10 mouse cellular contexts compared by ENCODE assay signal in the genomic region with DNA sequence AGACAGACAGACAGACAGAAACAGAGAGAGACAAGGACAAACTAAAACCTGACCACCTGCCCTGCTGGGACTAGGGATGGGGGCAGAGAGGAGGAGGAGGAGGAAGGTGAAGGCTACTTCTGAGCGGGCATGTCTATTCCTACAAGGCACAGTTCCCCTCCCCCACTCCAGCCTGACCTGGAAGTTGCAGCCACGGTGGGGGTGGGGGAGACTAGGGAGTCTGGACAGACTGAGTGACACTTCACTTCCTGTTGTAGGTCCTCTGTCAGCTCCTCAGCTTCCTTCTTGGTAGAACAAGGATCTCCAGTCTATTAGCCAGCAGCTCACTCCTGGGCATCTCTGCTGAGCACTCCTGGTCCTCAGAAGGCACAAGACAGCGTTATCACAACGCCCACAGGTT. TPM values are rescaled to one million over a fixed set of nuclear protein-coding genes. Genes with fewer than 3 reads are reported as not detected.
A peak's percentile ranks its signal among the peaks of the same experiment; 100 is the strongest.
DNase-seq lines count a peak whose midpoint lies in the region; ATAC-seq and TF ChIP-seq lines count a peak whose summit lies in the region.
"Had no signal": no experiment of that assay in that cellular context is flagged by ENCODE, and none has a peak within 500 bp of the region (broad histone marks: within the 10 kb centered on the region; RNA-seq: fewer than 3 reads in every experiment).

No protein-coding gene starts in this region.

- no peaks in the 10 kb centered on the region for H3K27me3 ChIP-seq in intestine, embryonic 16.5 days (replicated peaks; ENCODE audit: control insufficient read depth, insufficient read depth, low read length)
- no peaks in the 10 kb centered on the region for H3K27me3 ChIP-seq in lung, embryonic 16.5 days (ENCODE audit: control insufficient read depth, insufficient read depth, low read depth, low read length)
- H3K27me3 ChIP-seq: limb, embryonic 13.5 days had no signal

- H3K36me3 ChIP-seq in intestine, embryonic 16.5 days (ENCODE audit: control insufficient read depth, insufficient read depth, low read length) = no peaks in the 10 kb centered on the region
- no peaks in the 10 kb centered on the region for H3K36me3 ChIP-seq in lung, embryonic 16.5 days (ENCODE audit: control insufficient read depth, insufficient read depth, low read length)
- H3K36me3 ChIP-seq: limb, embryonic 13.5 days had no signal

- intact Hi-C loops in gastrocnemius, adult 2 months (cut with DNase I) = no loop called here

- peak; percentile 50 for DNase-seq in gastrocnemius, adult 2 months
- no peak for DNase-seq in gastrocnemius, adult 8-10 months (ENCODE audit: low spot score in 2 of 2)
- peak; percentile 33 for DNase-seq in ZHBTc4 (ENCODE audit: low read depth, low spot score)
- DNase-seq in cerebellum, postnatal 36 days = no peak
- no peak for DNase-seq in urinary bladder, postnatal 14 days (ENCODE audit: low spot score)
- no peak for DNase-seq in ovary, adult 18-20 months (ENCODE audit: low spot score)

- H3K4me1 ChIP-seq in intestine, embryonic 16.5 days (ENCODE audit: control insufficient read depth, insufficient read depth, low read length) = peaks cover 19% of the 10 kb centered on the region
- H3K4me1 ChIP-seq in lung, embryonic 16.5 days (replicated peaks; ENCODE audit: control insufficient read depth, insufficient read depth, low read length) = peaks cover 46% of the 10 kb centered on the region

- no peak overlapping the region for H3K4me2 ChIP-seq in intestine, embryonic 16.5 days (ENCODE audit: low read depth, low read length)
- H3K4me2 ChIP-seq in lung, embryonic 16.5 days (ENCODE audit: low read depth, low read length) = no peak overlapping the region
- H3K4me2 ChIP-seq: limb, embryonic 13.5 days had no signal

- H3K9me3 ChIP-seq in intestine, embryonic 16.5 days (ENCODE audit: control insufficient read depth, low read length) = no peaks in the 10 kb centered on the region
- no peaks in the 10 kb centered on the region for H3K9me3 ChIP-seq in lung, embryonic 16.5 days (ENCODE audit: control insufficient read depth, low read length)

- H3K4me3 ChIP-seq in gastrocnemius, adult 2 months = no peak overlapping the region
- no peak overlapping the region for H3K4me3 ChIP-seq in intestine, embryonic 16.5 days (ENCODE audit: low read length)
- no peak overlapping the region for H3K4me3 ChIP-seq in lung, embryonic 16.5 days (ENCODE audit: low read length)
- H3K4me3 ChIP-seq: limb, embryonic 13.5 days had no signal

- no peak overlapping the region for H3K9ac ChIP-seq in intestine, embryonic 16.5 days (ENCODE audit: low read depth, low read length)
- H3K9ac ChIP-seq in lung, embryonic 16.5 days (ENCODE audit: low read length) = no peak overlapping the region
- H3K9ac ChIP-seq: limb, embryonic 13.5 days had no signal

- H3K27ac ChIP-seq in gastrocnemius, adult 2 months = peak overlapping the region; percentile 48
- H3K27ac ChIP-seq in intestine, embryonic 16.5 days (ENCODE audit: low read length) = no peak overlapping the region
- peak overlapping the region; percentile 33 for H3K27ac ChIP-seq in lung, embryonic 16.5 days (ENCODE audit: low read length)
- H3K27ac ChIP-seq: limb, embryonic 13.5 days had no signal

- peak; percentile 42; the same call in 1 of the 2 replicates for ATAC-seq in intestine, embryonic 16.5 days
- ATAC-seq in lung, embryonic 16.5 days (ENCODE audit: low read depth) = no peak

- TF ChIP-seq CTCF in gastrocnemius, adult 2 months (IDR thresholded peaks at IDR 0.05) = no peak

- 40% methylated on average over 4 of the region's 4 CpGs for WGBS in intestine, embryonic 16.5 days
- WGBS in lung, embryonic 16.5 days = 16% methylated on average over 4 of the region's 4 CpGs

RNA-seq across cellular contexts. Expression of a gene that starts 9.3 kb away (rescaled TPM):
- 1 to 10 TPM; 4.0 to 7.2 TPM for total RNA-seq in gastrocnemius, adult 2 months (2021)
- 1 to 10 TPM; 2.7 to 5.7 (median 4.5) TPM for total RNA-seq in gastrocnemius, adult 8-10 months (2022)
- polyA plus RNA-seq in intestine, embryonic 16.5 days (2015; fragmentation: Nextera tagmentation; extraction: Ambion mirVana) = 13.2 and 15.0 TPM in 2 replicates
- polyA plus RNA-seq in lung, embryonic 16.5 days (2015; fragmentation: Nextera tagmentation; extraction: Ambion mirVana) = 49.4 and 49.9 TPM in 2 replicates

RNA-seq across cellular contexts. Expression of a gene that starts 43.7 kb away (rescaled TPM):
- under 1 TPM in 1 of 2 experiments, not detected in 1; 0.15 TPM for total RNA-seq in gastrocnemius, adult 2 months (2021)
- under 1 TPM in 3 of 4 experiments, not detected in 1; 0.12 to 0.24 (median 0.13) TPM for total RNA-seq in gastrocnemius, adult 8-10 months (2022)
- 0.15 and 0.16 TPM in 2 replicates for polyA plus RNA-seq in intestine, embryonic 16.5 days (2015; fragmentation: Nextera tagmentation; extraction: Ambion mirVana)
- 0.16 and 0.20 TPM in 2 replicates for polyA plus RNA-seq in lung, embryonic 16.5 days (2015; fragmentation: Nextera tagmentation; extraction: Ambion mirVana)
- polyA plus RNA-seq: small intestine, adult 2 months had no signal

Comparison
In these comparisons a context has a peak if more than half of its experiments do, and no peak if none do; other contexts are left out.
1. DNase-seq: peak in gastrocnemius, adult 2 months (single experiment) and ZHBTc4 (single experiment); none in gastrocnemius, adult 8-10 months (0 of 2), cerebellum, postnatal 36 days (0 of 2), urinary bladder, postnatal 14 days (single experiment) and ovary, adult 18-20 months (single experiment).